ENCODE assay signal across 20 mouse cellular contexts in the genomic region with DNA sequence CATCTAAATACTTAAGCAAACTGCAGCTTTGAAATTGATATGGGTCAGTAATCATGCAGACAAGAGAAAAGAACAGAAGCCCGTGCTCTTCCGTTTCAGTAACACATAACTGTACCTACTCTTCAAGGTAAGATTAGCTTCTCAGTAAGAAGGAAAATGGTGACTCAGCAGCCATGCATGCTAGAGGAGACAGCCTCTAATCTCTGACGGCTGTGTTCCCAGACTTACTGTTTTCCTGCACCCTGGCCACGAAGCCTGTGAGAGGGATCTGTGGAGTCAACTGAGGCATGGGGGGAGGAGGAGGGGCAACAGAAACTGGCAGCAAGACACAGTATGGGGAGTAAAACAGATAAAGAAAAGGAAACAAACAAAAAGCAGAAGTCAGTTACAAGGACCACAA. TPM values are rescaled to one million over a fixed set of nuclear protein-coding genes. Genes with fewer than 3 reads are reported as not detected.
A peak's percentile ranks its signal among the peaks of the same experiment; 100 is the strongest.
DNase-seq lines count a peak whose midpoint lies in the region; ATAC-seq and TF ChIP-seq lines count a peak whose summit lies in the region.
"Had no signal": no experiment of that assay in that cellular context is flagged by ENCODE, and none has a peak within 500 bp of the region (broad histone marks: within the 10 kb centered on the region; RNA-seq: fewer than 3 reads in every experiment).

No protein-coding gene starts in this region.

- peak; percentile 12 for DNase-seq in kidney, postnatal 14 days
- DNase-seq in MEL (ENCODE audit: low read depth, low spot score) = peak; percentile 66
- DNase-seq in c-Kit-positive CD71-positive TER-119-positive erythroid progenitor cells, embryonic 14.5 days (ENCODE audit: low spot score) = peak; percentile 29
- DNase-seq in yolk sac, embryonic 10.5 days (ENCODE audit: low spot score) = peak; percentile 3
- DNase-seq in lung, postnatal 14 days = no peak
- DNase-seq in midbrain, embryonic 10.5 days (ENCODE audit: low spot score) = no peak
- DNase-seq: cerebellum, postnatal 14 days; embryo, embryonic 11 days; gastrocnemius, postnatal 10 days; heart, adult 2 months; heart, postnatal 14 days; left cerebral cortex, postnatal 4 days; lung, postnatal 10 days; thymus, adult 18-20 months had no signal

- no peaks in the 10 kb centered on the region for H3K79me2 ChIP-seq in MEL (ENCODE audit: control insufficient read depth, insufficient read depth, low read length, poor library complexity)

- no peak overlapping the region for H3K4me3 ChIP-seq in kidney, embryonic 14.5 days (ENCODE audit: low read length)
- no peak overlapping the region; a peak in 1 of 4 replicates for H3K4me3 ChIP-seq in MEL (ENCODE audit: control insufficient read depth in 1 of 2, insufficient read depth in 1 of 2, low read depth in 2 of 2, low read length in 2 of 2)
- H3K4me3 ChIP-seq in midbrain, embryonic 10.5 days = no peak overlapping the region
- H3K4me3 ChIP-seq: forebrain, embryonic 12.5 days; heart, adult 2 months; hindbrain, embryonic 13.5 days; kidney, embryonic 15.5 days; liver, embryonic 15.5 days; midbrain, embryonic 12.5 days had no signal

- H3K9ac ChIP-seq in kidney, embryonic 14.5 days (ENCODE audit: low read depth, low read length) = no peak overlapping the region
- no peak overlapping the region for H3K9ac ChIP-seq in MEL (ENCODE audit: control insufficient read depth, low read depth, low read length, poor library complexity, severe bottlenecking)
- H3K9ac ChIP-seq: forebrain, embryonic 12.5 days; hindbrain, embryonic 13.5 days; kidney, embryonic 15.5 days; liver, embryonic 15.5 days; midbrain, embryonic 12.5 days had no signal

- TF ChIP-seq EP300 in MEL (IDR thresholded peaks at IDR 0.05; ENCODE audit: low read depth in 1 of 2, low read length in 2 of 2) = peak; percentile 27 to 58; a peak in 2 of 4 replicates

- H3K4me1 ChIP-seq in kidney, embryonic 14.5 days (ENCODE audit: control insufficient read depth, insufficient read depth, low read length) = no peaks in the 10 kb centered on the region
- peaks cover 7 to 9% of the 10 kb centered on the region in 2 experiments for H3K4me1 ChIP-seq in MEL (ENCODE audit: control insufficient read depth in 1 of 2, insufficient read depth in 2 of 2, low read length in 2 of 2)
- no peaks in the 10 kb centered on the region for H3K4me1 ChIP-seq in midbrain, embryonic 10.5 days
- H3K4me1 ChIP-seq: forebrain, embryonic 12.5 days; hindbrain, embryonic 13.5 days; kidney, embryonic 15.5 days; liver, embryonic 15.5 days; midbrain, embryonic 12.5 days had no signal

- no peak overlapping the region for H3K4me2 ChIP-seq in kidney, embryonic 14.5 days (replicated peaks; ENCODE audit: low read depth, low read length)
- H3K4me2 ChIP-seq: forebrain, embryonic 12.5 days; hindbrain, embryonic 13.5 days; kidney, embryonic 15.5 days; liver, embryonic 15.5 days; midbrain, embryonic 12.5 days had no signal

- WGBS in kidney, embryonic 14.5 days = 58% methylated on average over 4 of the region's 4 CpGs
- 61% methylated on average over 4 of the region's 4 CpGs for WGBS in midbrain, embryonic 10.5 days

- no peaks in the 10 kb centered on the region for H3K27me3 ChIP-seq in kidney, embryonic 14.5 days (ENCODE audit: control insufficient read depth, insufficient read depth, low read length)
- H3K27me3 ChIP-seq in MEL (ENCODE audit: control insufficient read depth in 1 of 2, insufficient read depth in 2 of 2, low read length in 2 of 2) = no peaks in the 10 kb centered on the region
- H3K27me3 ChIP-seq in midbrain, embryonic 10.5 days (ENCODE audit: low read depth, poor library complexity, severe bottlenecking) = no peaks in the 10 kb centered on the region
- H3K27me3 ChIP-seq: forebrain, embryonic 12.5 days; hindbrain, embryonic 13.5 days; kidney, embryonic 15.5 days; liver, embryonic 15.5 days; midbrain, embryonic 12.5 days had no signal

- H3K9me3 ChIP-seq in kidney, embryonic 14.5 days (ENCODE audit: control insufficient read depth, low read length) = no peaks in the 10 kb centered on the region
- no peaks in the 10 kb centered on the region for H3K9me3 ChIP-seq in MEL (replicated peaks; ENCODE audit: insufficient read depth, low read length)
- no peaks in the 10 kb centered on the region for H3K9me3 ChIP-seq in midbrain, embryonic 10.5 days (replicated peaks)
- H3K9me3 ChIP-seq: forebrain, embryonic 12.5 days; hindbrain, embryonic 13.5 days; kidney, embryonic 15.5 days; liver, embryonic 15.5 days; midbrain, embryonic 12.5 days had no signal

- no peaks in the 10 kb centered on the region; the same call in 1 of the 2 replicates for H3K36me3 ChIP-seq in kidney, embryonic 14.5 days (ENCODE audit: control insufficient read depth, insufficient read depth, low read length)
- peaks cover 6 to 26% of the 10 kb centered on the region in 2 experiments for H3K36me3 ChIP-seq in MEL (ENCODE audit: control insufficient read depth in 1 of 2, insufficient read depth in 2 of 2, low read length in 2 of 2)
- H3K36me3 ChIP-seq in midbrain, embryonic 10.5 days = peaks cover 16% of the 10 kb centered on the region

- no peak for TF ChIP-seq CTCF in MEL (IDR thresholded peaks at IDR 0.05 in 2 of 3, conservative IDR thresholded peaks at IDR 0.05 in 1 of 3; ENCODE audit: control insufficient read depth in 1 of 3, insufficient read depth in 1 of 3, low read depth in 2 of 3, low read length in 3 of 3, poor library complexity in 1 of 3, severe bottlenecking in 1 of 3)

- TF ChIP-seq RAD21 in MEL (IDR thresholded peaks at IDR 0.05; ENCODE audit: low read depth, low read length) = no peak

- ATAC-seq in kidney, embryonic 14.5 days (ENCODE audit: low FRiP score, low TSS enrichment) = no peak

- H3K27ac ChIP-seq in kidney, embryonic 14.5 days (ENCODE audit: low read depth, low read length) = no peak overlapping the region
- H3K27ac ChIP-seq in MEL (ENCODE audit: control insufficient read depth, low read depth, low read length) = peak overlapping the region; percentile 54
- no peak overlapping the region for H3K27ac ChIP-seq in midbrain, embryonic 10.5 days (replicated peaks)
- H3K27ac ChIP-seq: forebrain, embryonic 12.5 days; heart, adult 2 months; hindbrain, embryonic 13.5 days; kidney, embryonic 15.5 days; liver, embryonic 15.5 days; midbrain, embryonic 12.5 days had no signal

- TF ChIP-seq POLR2A in MEL (IDR thresholded peaks at IDR 0.05; ENCODE audit: control insufficient read depth in 1 of 2, insufficient read depth in 1 of 2, low read depth in 1 of 2, low read length in 2 of 2, poor library complexity in 1 of 2) = no peak

TF ChIP-seq in MEL, 35 proteins besides CTCF, POLR2A, EP300 and RAD21:
- no peak for TF ChIP-seq BHLHE40 (IDR thresholded peaks at IDR 0.05; ENCODE audit: borderline replicate concordance, low read depth, low read length)
- 0 out of 2 replicates have a peak, but pooled peaks have one; percentile 28 for TF ChIP-seq MAFK (IDR thresholded peaks at IDR 0.05; ENCODE audit: borderline replicate concordance, low read depth, low read length)
- no peak for TF ChIP-seq TCF12 (IDR thresholded peaks at IDR 0.05; ENCODE audit: low read depth, low read length)
- TF ChIP-seq ZNF384 (IDR thresholded peaks at IDR 0.05; ENCODE audit: low read depth, low read length) = no peak
- TF ChIP-seq GABPA (IDR thresholded peaks at IDR 0.05; ENCODE audit: low read depth, low read length) = no peak
- no peak for TF ChIP-seq MAZ (IDR thresholded peaks at IDR 0.05; ENCODE audit: low read depth, low read length)
- TF ChIP-seq POLR2AphosphoS2 (IDR thresholded peaks at IDR 0.05; ENCODE audit: low read length) = no peak
- TF ChIP-seq MXI1 (IDR thresholded peaks at IDR 0.05; ENCODE audit: low read depth, low read length) = no peak
- no peak for TF ChIP-seq HCFC1 (IDR thresholded peaks at IDR 0.05; ENCODE audit: low read depth, low read length)
- TF ChIP-seq GATA1 (IDR thresholded peaks at IDR 0.05; ENCODE audit: low read depth, low read length) = peak; percentile 47; the same call in 1 of the 2 replicates
- peak; percentile 36; the same call in 1 of the 2 replicates for TF ChIP-seq ETS1 (IDR thresholded peaks at IDR 0.05; ENCODE audit: low read depth, low read length)
- no peak for TF ChIP-seq NRF1 (IDR thresholded peaks at IDR 0.05; ENCODE audit: insufficient read depth, low read depth, low read length, poor library complexity, severe bottlenecking)
- TF ChIP-seq SMC3 (IDR thresholded peaks at IDR 0.05; ENCODE audit: low read depth, low read length) = no peak
- no peak for TF ChIP-seq TAL1 (IDR thresholded peaks at IDR 0.05; ENCODE audit: low read length)
TF ChIP-seq in MEL: peak in this region for 3.

RNA-seq across cellular contexts. Expression of gene Pdss1, which starts 54.6 kb away (rescaled TPM):
- polyA plus RNA-seq in kidney, embryonic 14.5 days (2014; fragmentation: Nextera tagmentation; extraction: Ambion mirVana) = 24.5 and 25.5 TPM in 2 replicates
- total RNA-seq in MEL (2012; rRNA removed) = 32.4 and 42.1 TPM in 2 replicates
- polyA plus RNA-seq in MEL (2012; ENCODE audit: insufficient read depth in 1 of 2, insufficient read length in 2 of 2, low read depth in 1 of 2, low replicate concordance in 2 of 2, missing spikeins in 1 of 2) = 10 to 100 TPM in 1 of 2 experiments, not detected in 1; 35.1 TPM
- polyA plus RNA-seq in midbrain, embryonic 10.5 days (2016; fragmentation: Nextera tagmentation; extraction: Ambion mirVana) = 26.0 and 26.3 TPM in 2 replicates

Comparison
In these comparisons a context has a peak if more than half of its experiments do, and no peak if none do; other contexts are left out.
1. DNase-seq: peak in kidney, postnatal 14 days (single experiment), MEL (single experiment), c-Kit-positive CD71-positive TER-119-positive erythroid progenitor cells, embryonic 14.5 days (single experiment) and yolk sac, embryonic 10.5 days (single experiment); none in lung, postnatal 14 days (single experiment) and midbrain, embryonic 10.5 days (single experiment).